In genomic region chr11:75044333-75044732, GRCm38 (mm10) we compare ENCODE assay signal across 13 mouse cellular contexts.
DNase-seq lines count a peak whose midpoint lies in the region; ATAC-seq and TF ChIP-seq lines count a peak whose summit lies in the region.
"Had no signal": no experiment of that assay in that cellular context is flagged by ENCODE, and none has a peak within 500 bp of the region (broad histone marks: within the 10 kb centered on the region; RNA-seq: fewer than 3 reads in every experiment).

No protein-coding gene starts in this region.

- no peaks in the 10 kb centered on the region for H3K9me3 ChIP-seq in kidney, embryonic 14.5 days (ENCODE audit: control insufficient read depth, low read length)
- no peaks in the 10 kb centered on the region for H3K9me3 ChIP-seq in neural tube, embryonic 14.5 days (ENCODE audit: control insufficient read depth, low read length)
- H3K9me3 ChIP-seq in neural tube, embryonic 15.5 days (replicated peaks): no peaks in the 10 kb centered on the region
- no peaks in the 10 kb centered on the region for H3K9me3 ChIP-seq in stomach, postnatal 0 days (ENCODE audit: control insufficient read depth, low read length)

- H3K4me2 ChIP-seq in kidney, embryonic 14.5 days (replicated peaks; ENCODE audit: low read depth, low read length): no peak overlapping the region
- no peak overlapping the region for H3K4me2 ChIP-seq in neural tube, embryonic 14.5 days (ENCODE audit: low read depth, low read length)
- H3K4me2 ChIP-seq in neural tube, embryonic 15.5 days: no peak overlapping the region
- no peak overlapping the region for H3K4me2 ChIP-seq in stomach, postnatal 0 days (replicated peaks; ENCODE audit: low read depth)

- intact Hi-C loops in heart, postnatal 14 days (cut with DNase I): no loop called here

- peaks cover 22% of the 10 kb centered on the region for H3K4me1 ChIP-seq in kidney, embryonic 14.5 days (ENCODE audit: control insufficient read depth, insufficient read depth, low read length)
- peaks cover 6% of the 10 kb centered on the region; the same call in 1 of the 2 replicates for H3K4me1 ChIP-seq in neural tube, embryonic 14.5 days (ENCODE audit: control insufficient read depth, insufficient read depth, low read length)
- peaks cover 18% of the 10 kb centered on the region for H3K4me1 ChIP-seq in neural tube, embryonic 15.5 days
- peaks cover 9% of the 10 kb centered on the region for H3K4me1 ChIP-seq in stomach, postnatal 0 days (replicated peaks; ENCODE audit: control insufficient read depth, insufficient read depth)

- 65% methylated on average over 3 of the region's 3 CpGs for WGBS in kidney, embryonic 14.5 days
- WGBS in neural tube, embryonic 14.5 days: 87% methylated on average over 3 of the region's 3 CpGs
- WGBS in neural tube, embryonic 15.5 days: 95% methylated on average over 3 of the region's 3 CpGs
- WGBS in stomach, postnatal 0 days: 52% methylated on average over 3 of the region's 3 CpGs

- H3K9ac ChIP-seq in kidney, embryonic 14.5 days (ENCODE audit: low read depth, low read length): no peak overlapping the region
- no peak overlapping the region for H3K9ac ChIP-seq in neural tube, embryonic 14.5 days (replicated peaks; ENCODE audit: low read depth, low read length)
- H3K9ac ChIP-seq in neural tube, embryonic 15.5 days (replicated peaks): no peak overlapping the region
- H3K9ac ChIP-seq in stomach, postnatal 0 days (ENCODE audit: low read length): no peak overlapping the region

- peaks cover 5% of the 10 kb centered on the region for H3K36me3 ChIP-seq in kidney, embryonic 14.5 days (ENCODE audit: control insufficient read depth, insufficient read depth, low read length)
- peaks cover 6% of the 10 kb centered on the region; the same call in 1 of the 2 replicates for H3K36me3 ChIP-seq in neural tube, embryonic 14.5 days (ENCODE audit: control insufficient read depth, insufficient read depth, low read length)
- peaks cover 11% of the 10 kb centered on the region for H3K36me3 ChIP-seq in neural tube, embryonic 15.5 days
- peaks cover 11% of the 10 kb centered on the region for H3K36me3 ChIP-seq in stomach, postnatal 0 days (ENCODE audit: control insufficient read depth, insufficient read depth, low read length)

- no peak overlapping the region for H3K4me3 ChIP-seq in kidney, embryonic 14.5 days (ENCODE audit: low read length)
- H3K4me3 ChIP-seq in neural tube, embryonic 14.5 days (ENCODE audit: low read depth, low read length): no peak overlapping the region
- H3K4me3 ChIP-seq in neural tube, embryonic 15.5 days (replicated peaks): no peak overlapping the region
- H3K4me3 ChIP-seq in stomach, postnatal 0 days (ENCODE audit: low read depth, low read length): no peak overlapping the region
- H3K4me3 ChIP-seq in layer of hippocampus, adult 2 months: no peak overlapping the region

- H3K27ac ChIP-seq in kidney, embryonic 14.5 days (ENCODE audit: low read depth, low read length): peak overlapping the region; percentile 7
- H3K27ac ChIP-seq in neural tube, embryonic 14.5 days (ENCODE audit: low read depth, low read length): peak overlapping the region; percentile 22; the same call in 1 of the 2 replicates
- H3K27ac ChIP-seq in neural tube, embryonic 15.5 days (replicated peaks): no peak overlapping the region
- H3K27ac ChIP-seq in stomach, postnatal 0 days (replicated peaks): peak overlapping the region; percentile 49; the same call in 1 of the 2 replicates
- H3K27ac ChIP-seq in layer of hippocampus, adult 2 months: no peak overlapping the region

- no peak; the same call in 1 of the 2 replicates for ATAC-seq in kidney, embryonic 14.5 days (ENCODE audit: low FRiP score, low TSS enrichment)
- no peak for ATAC-seq in neural tube, embryonic 14.5 days (ENCODE audit: low read depth)
- ATAC-seq in neural tube, embryonic 15.5 days (ENCODE audit: low FRiP score): no peak
- ATAC-seq in stomach, postnatal 0 days (ENCODE audit: low FRiP score, low TSS enrichment): no peak
- ATAC-seq: forebrain, embryonic 14.5 days had no signal

- no peak for TF ChIP-seq CTCF in stomach, postnatal 0 days (IDR thresholded peaks at IDR 0.05; ENCODE audit: low read depth)
- no peak for TF ChIP-seq CTCF in layer of hippocampus, adult 2 months (conservative IDR thresholded peaks at IDR 0.05)

- DNase-seq in kidney, postnatal 36 days: no peak
- DNase-seq in heart, postnatal 14 days: peak; percentile 26 to 35
- DNase-seq in stomach, postnatal 0 days (ENCODE audit: low spot score): no peak
- DNase-seq in cerebellum, adult 9-10 months: no peak
- no peak for DNase-seq in layer of hippocampus, adult 2 months (ENCODE audit: low spot score in 2 of 2)
- DNase-seq: adrenal gland, postnatal 36 days; cerebellum, adult 11-12 months; spleen, adult 18-20 months; thymus, postnatal 36 days had no signal

- no peaks in the 10 kb centered on the region for H3K27me3 ChIP-seq in kidney, embryonic 14.5 days (ENCODE audit: control insufficient read depth, insufficient read depth, low read length)
- H3K27me3 ChIP-seq in neural tube, embryonic 14.5 days (ENCODE audit: control insufficient read depth, insufficient read depth, low read length): no peaks in the 10 kb centered on the region
- H3K27me3 ChIP-seq in neural tube, embryonic 15.5 days (replicated peaks): no peaks in the 10 kb centered on the region
- no peaks in the 10 kb centered on the region for H3K27me3 ChIP-seq in stomach, postnatal 0 days (ENCODE audit: control insufficient read depth, insufficient read depth, low read length)

- no peak for TF ChIP-seq EP300 in stomach, postnatal 0 days (optimal IDR thresholded peaks at IDR 0.05)

Comparison
In these comparisons a context has a peak if more than half of its experiments do, and no peak if none do; other contexts are left out.
1. H3K27ac ChIP-seq: peak in kidney, embryonic 14.5 days (single experiment), neural tube, embryonic 14.5 days (single experiment) and stomach, postnatal 0 days (single experiment); none in neural tube, embryonic 15.5 days (single experiment) and layer of hippocampus, adult 2 months (single experiment).
2. DNase-seq: peak in heart, postnatal 14 days (2 of 2); none in kidney, postnatal 36 days (0 of 2), stomach, postnatal 0 days (single experiment), cerebellum, adult 9-10 months (single experiment) and layer of hippocampus, adult 2 months (0 of 2).